Mouse (Mus musculus): ENCODE data around the gene Zfp536. TPM values are rescaled to one million over a fixed set of nuclear protein-coding genes. Genes with fewer than 3 reads are reported as not detected.

The Zfp536 gene
- polyA plus RNA-seq, 1 experiment: not detected

DNA sequence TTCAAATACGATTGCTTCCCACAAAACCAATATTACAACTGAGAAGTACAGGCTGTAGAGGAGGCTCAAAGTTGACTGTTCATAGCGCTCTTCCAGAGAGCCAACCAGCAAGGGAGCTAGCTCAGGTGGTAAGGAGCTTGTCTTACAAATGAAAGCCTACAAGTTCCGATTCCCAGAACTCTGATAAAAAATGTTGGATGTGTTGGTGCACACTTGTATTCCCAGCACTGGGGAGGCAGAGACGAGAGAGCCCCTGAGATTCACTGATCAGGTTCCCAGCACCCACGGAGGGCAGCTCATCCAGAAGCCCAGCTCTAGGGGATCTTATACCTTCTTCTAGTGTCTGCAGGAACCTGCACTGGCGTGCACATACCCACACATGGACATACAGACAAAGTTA, 179.9 kb downstream of the Zfp536 start:
- Histone ChIP-seq H3K4me3 (ENCODE audit: insufficient read depth, low read length) (no peak overlapping the region), H3K4me1 (ENCODE audit: control insufficient read depth, insufficient read depth, low read length) (no peaks in the 10 kb centered on the region), H3K27ac (ENCODE audit: insufficient read depth, low read depth, low read length) (no peak overlapping the region)
- no peak for TF ChIP-seq POLR2A (IDR thresholded peaks at IDR 0.05; ENCODE audit: borderline replicate concordance, low read depth, low read length)
- no peak for TF ChIP-seq CTCF (IDR thresholded peaks at IDR 0.05; ENCODE audit: low read depth, low read length)

DNA sequence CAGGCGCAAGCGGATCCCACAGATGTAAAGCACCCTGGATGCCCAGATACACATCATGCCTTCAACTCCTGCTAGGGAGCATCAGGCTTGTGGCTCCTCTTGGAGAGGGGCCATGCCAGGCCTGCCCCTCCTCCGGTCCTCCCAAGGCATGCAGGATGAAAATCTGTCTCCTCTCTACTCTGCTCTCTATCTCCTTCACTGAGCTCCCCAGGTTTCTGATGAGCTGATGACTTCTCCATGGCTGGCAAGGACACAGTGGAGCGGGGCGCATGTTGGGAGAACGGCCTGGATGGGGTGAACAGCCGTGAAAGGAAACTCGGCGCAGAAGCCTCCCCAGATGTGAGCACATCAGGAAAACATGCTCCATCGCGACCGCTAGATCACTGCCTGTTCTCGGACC, 186.7 kb downstream of the Zfp536 start:
- TF ChIP-seq POLR2A (IDR thresholded peaks at IDR 0.05; ENCODE audit: borderline replicate concordance, low read depth, low read length): no peak
- no peak for TF ChIP-seq CTCF (IDR thresholded peaks at IDR 0.05; ENCODE audit: low read depth, low read length)
- H3K4me3 ChIP-seq (ENCODE audit: insufficient read depth, low read length): no peak overlapping the region
- no peaks in the 10 kb centered on the region for H3K4me1 ChIP-seq (ENCODE audit: control insufficient read depth, insufficient read depth, low read length)
- H3K27ac ChIP-seq (ENCODE audit: insufficient read depth, low read depth, low read length): no peak overlapping the region

DNA sequence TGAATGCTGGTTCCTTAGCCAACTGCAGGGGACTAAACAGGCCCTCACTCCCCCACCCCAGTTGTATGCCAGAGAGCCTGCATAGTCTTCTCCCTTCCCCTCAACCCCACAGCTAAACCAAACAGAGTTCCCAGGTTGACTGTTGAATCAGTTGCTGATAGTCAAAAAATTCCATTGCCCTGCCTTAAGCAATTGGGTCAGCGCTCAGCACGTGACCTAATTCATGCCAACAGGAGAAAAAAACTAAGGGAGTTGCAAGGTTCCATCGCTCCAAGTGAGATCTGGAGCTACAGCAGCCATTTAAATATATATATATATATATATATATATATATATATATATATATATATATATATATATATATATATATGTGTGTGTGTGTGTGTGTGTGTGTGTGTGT, 192.2 kb downstream of the Zfp536 start:
- Histone ChIP-seq H3K4me3 (ENCODE audit: insufficient read depth, low read length) (no peak overlapping the region), H3K4me1 (ENCODE audit: control insufficient read depth, insufficient read depth, low read length) (no peaks in the 10 kb centered on the region), H3K27ac (ENCODE audit: insufficient read depth, low read depth, low read length) (no peak overlapping the region)
- no peak for TF ChIP-seq CTCF (IDR thresholded peaks at IDR 0.05; ENCODE audit: low read depth, low read length)
- no peak for TF ChIP-seq POLR2A (IDR thresholded peaks at IDR 0.05; ENCODE audit: borderline replicate concordance, low read depth, low read length)

DNA sequence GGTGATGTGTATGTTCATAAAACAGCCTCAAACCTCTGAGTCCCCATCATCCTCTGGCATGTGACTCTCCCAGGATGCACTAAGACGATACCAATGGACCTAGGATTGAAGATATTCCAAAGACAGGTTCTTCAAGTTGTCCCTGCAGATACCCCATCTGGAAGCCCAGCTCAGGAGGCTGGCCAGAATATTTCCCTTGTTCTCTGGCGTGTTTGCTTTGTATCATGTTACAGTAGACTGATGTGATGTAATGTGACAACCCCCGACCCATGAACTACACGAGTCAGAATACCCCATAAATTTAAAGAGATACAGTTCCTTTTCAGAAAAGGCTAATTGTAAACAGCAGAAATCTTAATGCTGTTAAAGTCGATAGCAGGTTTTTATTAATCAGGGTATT, 192.9 kb downstream of the Zfp536 start:
- Histone ChIP-seq H3K4me1 (ENCODE audit: control insufficient read depth, insufficient read depth, low read length) (no peaks in the 10 kb centered on the region), H3K27ac (ENCODE audit: insufficient read depth, low read depth, low read length) (no peak overlapping the region), H3K4me3 (ENCODE audit: insufficient read depth, low read length) (no peak overlapping the region)
- TF ChIP-seq POLR2A (IDR thresholded peaks at IDR 0.05; ENCODE audit: borderline replicate concordance, low read depth, low read length): no peak
- no peak for TF ChIP-seq CTCF (IDR thresholded peaks at IDR 0.05; ENCODE audit: low read depth, low read length)

DNA sequence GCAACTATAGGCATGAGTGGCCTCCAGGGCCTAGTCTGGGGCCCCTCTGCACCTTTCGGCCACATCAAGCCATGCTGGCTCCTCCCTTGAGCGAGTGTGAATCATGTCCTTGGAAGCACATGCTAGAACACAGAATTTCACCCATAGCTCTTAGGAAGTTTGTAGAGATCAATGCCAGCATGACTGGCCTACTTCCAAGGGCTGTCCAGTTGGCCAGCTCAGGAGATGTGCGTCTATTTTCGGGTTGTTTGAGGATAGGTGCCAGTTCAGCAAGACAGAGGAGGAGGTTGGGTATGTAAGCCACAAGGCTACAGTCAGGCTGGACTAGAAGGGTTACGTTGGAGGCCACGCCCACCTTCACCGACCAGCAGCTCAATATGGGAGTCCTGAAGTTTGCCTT, 201.4 kb downstream of the Zfp536 start:
- Histone ChIP-seq H3K4me1 (ENCODE audit: control insufficient read depth, insufficient read depth, low read length) (no peaks in the 10 kb centered on the region), H3K27ac (ENCODE audit: insufficient read depth, low read depth, low read length) (no peak overlapping the region), H3K4me3 (ENCODE audit: insufficient read depth, low read length) (no peak overlapping the region)
- TF ChIP-seq POLR2A (IDR thresholded peaks at IDR 0.05; ENCODE audit: borderline replicate concordance, low read depth, low read length) (no peak), CTCF (IDR thresholded peaks at IDR 0.05; ENCODE audit: low read depth, low read length) (no peak)

DNA sequence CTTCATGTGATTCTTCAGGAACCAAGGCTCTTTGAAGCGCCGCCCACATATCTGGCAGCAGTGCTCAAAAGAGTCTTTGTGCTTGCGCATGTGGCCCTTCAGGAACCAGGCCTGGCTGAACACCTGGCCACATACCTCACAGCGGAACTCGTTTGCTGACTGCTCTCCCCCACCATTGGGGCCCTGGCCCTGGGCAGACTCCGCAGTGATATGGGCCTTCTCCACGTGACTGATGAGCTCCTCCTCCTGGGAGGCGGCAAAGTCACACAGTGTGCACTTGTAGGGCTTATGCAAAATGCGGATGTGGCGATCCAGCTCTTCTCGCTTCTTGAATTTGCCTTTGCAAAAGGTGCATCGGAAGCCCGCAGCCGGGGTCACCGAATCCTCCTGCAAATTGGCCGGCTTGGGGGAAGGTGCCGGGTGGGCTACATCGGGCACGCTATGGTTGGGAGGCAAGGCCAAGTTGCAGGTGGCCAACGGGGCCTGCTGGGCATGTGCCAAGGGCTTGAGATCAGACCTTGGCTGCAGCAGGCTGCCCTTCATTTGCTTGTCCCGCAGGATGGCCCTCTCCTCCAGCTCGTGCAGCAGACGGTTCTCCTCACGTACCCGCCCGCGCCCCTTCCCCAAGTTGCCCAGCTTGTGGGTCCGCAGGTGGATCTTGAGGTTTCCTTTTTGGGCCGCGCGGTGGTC, 204.5 kb downstream of the Zfp536 start:
- Histone ChIP-seq H3K4me3 (ENCODE audit: insufficient read depth, low read length) (no peak overlapping the region), H3K4me1 (ENCODE audit: control insufficient read depth, insufficient read depth, low read length) (no peaks in the 10 kb centered on the region), H3K27ac (ENCODE audit: insufficient read depth, low read depth, low read length) (no peak overlapping the region)
- TF ChIP-seq POLR2A (IDR thresholded peaks at IDR 0.05; ENCODE audit: borderline replicate concordance, low read depth, low read length) (no peak), CTCF (IDR thresholded peaks at IDR 0.05; ENCODE audit: low read depth, low read length) (no peak)

DNA sequence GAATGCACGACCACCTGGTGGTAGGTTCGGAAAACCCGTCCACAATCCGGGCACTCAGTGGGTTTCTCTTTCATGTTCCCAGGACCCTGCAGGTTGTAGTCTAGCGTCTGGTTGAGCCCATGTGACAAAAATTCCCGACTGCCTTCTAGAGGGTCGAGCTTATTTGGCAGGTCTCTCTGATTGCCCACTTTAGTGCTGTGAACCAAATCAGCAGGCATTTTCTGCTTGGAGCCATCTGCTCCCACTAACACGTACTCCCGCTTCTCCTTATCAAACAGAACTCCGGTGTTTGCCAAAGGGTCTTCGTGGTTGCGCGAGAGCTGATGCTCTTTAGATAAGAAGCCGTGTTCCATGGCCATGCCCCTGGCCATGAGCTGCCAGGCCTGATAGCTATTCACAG, 205.4 kb downstream of the Zfp536 start:
- Histone ChIP-seq H3K4me1 (ENCODE audit: control insufficient read depth, insufficient read depth, low read length) (no peaks in the 10 kb centered on the region), H3K4me3 (ENCODE audit: insufficient read depth, low read length) (no peak overlapping the region), H3K27ac (ENCODE audit: insufficient read depth, low read depth, low read length) (no peak overlapping the region)
- TF ChIP-seq POLR2A (IDR thresholded peaks at IDR 0.05; ENCODE audit: borderline replicate concordance, low read depth, low read length) (no peak), CTCF (IDR thresholded peaks at IDR 0.05; ENCODE audit: low read depth, low read length) (no peak)

DNA sequence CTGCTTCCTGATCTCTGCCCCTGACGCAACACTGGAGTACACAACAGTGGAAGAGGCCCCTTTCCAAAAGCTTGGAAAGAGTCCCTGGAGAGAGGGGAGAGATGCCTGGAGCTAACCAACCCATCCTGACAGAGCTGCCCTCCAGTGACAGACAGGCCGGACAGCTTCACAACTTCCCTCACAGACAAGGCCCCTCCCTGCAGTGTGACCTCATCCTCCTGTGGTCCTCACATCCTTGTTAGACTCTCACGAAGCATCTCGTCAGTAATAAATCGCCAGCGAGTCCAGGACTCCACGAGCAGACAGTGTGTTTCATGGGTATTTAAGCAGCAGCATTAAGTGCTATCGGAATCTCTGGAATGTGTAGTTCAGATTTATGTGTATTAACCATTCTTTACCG, 207.4 kb downstream of the Zfp536 start:
- no peak for TF ChIP-seq CTCF (IDR thresholded peaks at IDR 0.05; ENCODE audit: low read depth, low read length)
- TF ChIP-seq POLR2A (IDR thresholded peaks at IDR 0.05; ENCODE audit: borderline replicate concordance, low read depth, low read length): no peak
- no peak overlapping the region for H3K27ac ChIP-seq (ENCODE audit: insufficient read depth, low read depth, low read length)
- no peak overlapping the region for H3K4me3 ChIP-seq (ENCODE audit: insufficient read depth, low read length)
- no peaks in the 10 kb centered on the region for H3K4me1 ChIP-seq (ENCODE audit: control insufficient read depth, insufficient read depth, low read length)

DNA sequence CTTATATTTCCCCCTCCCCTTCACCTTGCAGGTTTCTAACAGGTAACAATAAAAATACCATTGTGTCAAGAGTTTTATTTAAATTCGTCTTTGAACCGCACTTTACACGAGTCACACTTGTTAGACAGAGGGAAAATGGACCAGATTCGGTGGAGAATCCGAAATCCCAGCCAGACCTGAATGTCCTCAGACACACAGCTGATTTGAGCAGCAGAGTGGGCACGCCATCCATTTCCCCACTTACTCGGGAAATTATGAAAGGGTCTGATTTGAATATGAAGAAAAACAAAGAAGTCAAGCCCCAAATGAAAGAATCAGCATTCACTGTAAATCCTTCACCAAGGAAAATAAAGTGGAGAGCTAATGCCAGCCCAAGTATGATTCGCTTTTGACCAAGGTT, 208.1 kb downstream of the Zfp536 start:
- Histone ChIP-seq H3K4me1 (ENCODE audit: control insufficient read depth, insufficient read depth, low read length) (no peaks in the 10 kb centered on the region), H3K4me3 (ENCODE audit: insufficient read depth, low read length) (no peak overlapping the region), H3K27ac (ENCODE audit: insufficient read depth, low read depth, low read length) (no peak overlapping the region)
- no peak for TF ChIP-seq CTCF (IDR thresholded peaks at IDR 0.05; ENCODE audit: low read depth, low read length)
- no peak for TF ChIP-seq POLR2A (IDR thresholded peaks at IDR 0.05; ENCODE audit: borderline replicate concordance, low read depth, low read length)

DNA sequence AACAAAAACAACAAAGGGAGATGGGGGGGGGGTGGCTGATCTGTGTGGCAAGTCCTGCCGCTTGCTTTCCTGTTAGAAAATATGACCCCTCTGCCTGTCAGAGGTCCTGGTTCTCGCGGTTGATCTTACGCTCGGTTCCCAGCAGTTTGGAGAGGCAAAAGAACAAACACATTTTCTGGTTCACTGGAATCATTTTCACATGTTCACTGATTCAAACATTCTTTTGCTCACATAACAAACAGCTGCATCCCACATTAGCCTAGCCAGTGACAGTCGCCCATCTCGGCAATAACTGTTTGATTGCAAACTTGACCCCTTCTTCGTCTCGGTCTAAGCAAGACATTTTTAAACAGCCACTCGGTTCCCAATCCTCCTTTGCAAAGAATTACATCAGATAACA, 208.8 kb downstream of the Zfp536 start:
- no peak overlapping the region for H3K4me3 ChIP-seq (ENCODE audit: insufficient read depth, low read length)
- TF ChIP-seq POLR2A (IDR thresholded peaks at IDR 0.05; ENCODE audit: borderline replicate concordance, low read depth, low read length): no peak
- no peak for TF ChIP-seq CTCF (IDR thresholded peaks at IDR 0.05; ENCODE audit: low read depth, low read length)
- no peaks in the 10 kb centered on the region for H3K4me1 ChIP-seq (ENCODE audit: control insufficient read depth, insufficient read depth, low read length)
- no peak overlapping the region for H3K27ac ChIP-seq (ENCODE audit: insufficient read depth, low read depth, low read length)

Data from bone marrow macrophage, adult 2 months (primary cell).